Mouse (Mus musculus) kidney, embryonic 16.5 days (tissue): ENCODE data around the gene Wdr44. TPM values are rescaled to one million over a fixed set of nuclear protein-coding genes. Genes with fewer than 3 reads are reported as not detected.
"Not testable (repeated sequence)": the region's sequence is repeated elsewhere in the genome, so short reads cannot be mapped to it uniquely, and the experiment has no call there.

Source experiments
- ATAC-seq: fragments of 200-750 bp; cut with Nextera tagmentation; 2 replicates; pipeline ENCODE4 v1.8.0; 2017; ENCODE audit warnings: moderate TSS enrichment; ENCODE audit not compliant: low FRiP score, low TSS enrichment
- H3K27ac ChIP-seq: fragments of 300-500 bp; sonication (generic); 2 replicates; pipeline ENCODE4 v1.5.1; 2014; ENCODE audit warnings: low read length
- H3K27me3 ChIP-seq: fragments of 300-500 bp; sonication (generic); 2 replicates; pipeline ENCODE4 v1.6.1; 2014; ENCODE audit warnings: low read length, control low read depth, mixed read lengths; ENCODE audit not compliant: insufficient read depth
- H3K36me3 ChIP-seq: fragments of 300-500 bp; sonication (generic); 2 replicates; pipeline ENCODE4 v1.6.1; 2014; ENCODE audit warnings: low read length, control low read depth, mixed read lengths; ENCODE audit not compliant: insufficient read depth
- H3K4me1 ChIP-seq: fragments of 300-500 bp; sonication (generic); 2 replicates; pipeline ENCODE4 v1.6.1; 2014; ENCODE audit warnings: low read length, control low read depth, mixed read lengths; ENCODE audit not compliant: insufficient read depth
- H3K4me2 ChIP-seq: fragments of 300-500 bp; sonication (generic); replicated peaks from 2 replicates; pipeline ENCODE4 v1.6.1; 2014; ENCODE audit warnings: low read depth, low read length
- H3K4me3 ChIP-seq: fragments of 300-500 bp; sonication (generic); 2 replicates; pipeline ENCODE4 v1.5.1; 2014; ENCODE audit warnings: mild to moderate bottlenecking, low read length
- H3K9ac ChIP-seq: fragments of 300-500 bp; sonication (generic); replicated peaks from 2 replicates; pipeline ENCODE4 v1.6.1; 2014; ENCODE audit warnings: low read length
- H3K9me3 ChIP-seq: fragments of 300-500 bp; sonication (generic); 2 replicates; pipeline ENCODE4 v1.6.1; 2016; ENCODE audit warnings: low read length, control low read depth
- WGBS: fragments of 180-500 bp; shearing (Covaris S2); extraction: QIAGEN DNeasy Blood & Tissue Kit; methylation state at CpG from one replicate; pipeline ENCODE4 v1.1.7; 2014; 5-methylcytosine and 5-hydroxymethylcytosine counted together
- polyA plus RNA-seq: library from polyadenylated mRNA; unstranded; fragments of >200 nt; fragmentation: Nextera tagmentation; extraction: Ambion mirVana; gene quantifications from 2 replicates; pipeline ENCODE4 v1.2.1, GENCODE M21; 2015

Gene Wdr44
- polyA plus RNA-seq, 1 experiment from 2014 or later, result 5.0 TPM

GRCm38 (mm10) chrX:23694588-23694987, 1.7 kb downstream of the Wdr44 start:
- ATAC-seq, result no peak
- Histone ChIP-seq H3K4me3 (no peak overlapping the region), H3K9ac (no peak overlapping the region), H3K27me3 (no peaks in the 10 kb centered on the region), H3K4me1 (no peaks in the 10 kb centered on the region), H3K36me3 (no peaks in the 10 kb centered on the region), H3K27ac (no peak overlapping the region), H3K9me3 (no peaks in the 10 kb centered on the region), H3K4me2 (no peak overlapping the region; the same call in 1 of the 2 replicates)
- 72% methylated on average over 3 of the region's 3 CpGs for WGBS

GRCm38 (mm10) chrX:23695109-23695508, 2.3 kb downstream of the Wdr44 start:
- H3K4me2 ChIP-seq, result no peak overlapping the region
- no peak for ATAC-seq
- H3K27me3 ChIP-seq, result no peaks in the 10 kb centered on the region
- H3K27ac ChIP-seq, result no peak overlapping the region
- H3K9ac ChIP-seq, result no peak overlapping the region
- no peak overlapping the region for H3K4me3 ChIP-seq
- no peaks in the 10 kb centered on the region for H3K9me3 ChIP-seq
- no peaks in the 10 kb centered on the region for H3K36me3 ChIP-seq
- H3K4me1 ChIP-seq, result no peaks in the 10 kb centered on the region

GRCm38 (mm10) chrX:23697346-23697745, 4.5 kb downstream of the Wdr44 start:
- no peaks in the 10 kb centered on the region for H3K9me3 ChIP-seq
- no peak overlapping the region for H3K27ac ChIP-seq
- 86% methylated on average over 2 of the region's 2 CpGs for WGBS
- H3K9ac ChIP-seq, result no peak overlapping the region
- no peaks in the 10 kb centered on the region for H3K4me1 ChIP-seq
- no peak for ATAC-seq
- H3K27me3 ChIP-seq, result no peaks in the 10 kb centered on the region
- no peak overlapping the region for H3K4me3 ChIP-seq
- no peak overlapping the region for H3K4me2 ChIP-seq
- H3K36me3 ChIP-seq, result no peaks in the 10 kb centered on the region

GRCm38 (mm10) chrX:23699023-23699422, 6.2 kb downstream of the Wdr44 start:
- no peak overlapping the region for H3K4me3 ChIP-seq
- no peaks in the 10 kb centered on the region for H3K9me3 ChIP-seq
- H3K4me1 ChIP-seq, result no peaks in the 10 kb centered on the region
- no peak for ATAC-seq
- H3K27me3 ChIP-seq, result no peaks in the 10 kb centered on the region
- H3K9ac ChIP-seq, result no peak overlapping the region
- H3K4me2 ChIP-seq, result no peak overlapping the region
- 92% methylated on average over 1 of the region's 1 CpGs for WGBS
- H3K27ac ChIP-seq, result no peak overlapping the region
- no peaks in the 10 kb centered on the region for H3K36me3 ChIP-seq

- Histone ChIP-seq H3K27ac (no peak overlapping the region), H3K9me3 (no peaks in the 10 kb centered on the region), H3K4me1 (no peaks in the 10 kb centered on the region), H3K4me2 (no peak overlapping the region), H3K4me3 (no peak overlapping the region), H3K36me3 (no peaks in the 10 kb centered on the region), H3K27me3 (no peaks in the 10 kb centered on the region), H3K9ac (no peak overlapping the region)
- WGBS, result 84% methylated on average over 1 of the region's 1 CpGs
- ATAC-seq, result no peak
Measured at GRCm38 (mm10) chrX:23717247-23717646, 24.4 kb downstream of the Wdr44 start.

- no peaks in the 10 kb centered on the region for H3K27me3 ChIP-seq
- H3K4me1 ChIP-seq, result no peaks in the 10 kb centered on the region
- H3K36me3 ChIP-seq, result no peaks in the 10 kb centered on the region
- 55% methylated on average over 1 of the region's 1 CpGs for WGBS
- no peak overlapping the region for H3K4me3 ChIP-seq
- H3K4me2 ChIP-seq, result no peak overlapping the region
- no peaks in the 10 kb centered on the region for H3K9me3 ChIP-seq
- H3K9ac ChIP-seq, result no peak overlapping the region
- no peak for ATAC-seq
- no peak overlapping the region for H3K27ac ChIP-seq
Measured at GRCm38 (mm10) chrX:23727463-23727862, 34.6 kb downstream of the Wdr44 start.

- H3K4me2 ChIP-seq, result no peak overlapping the region
- H3K36me3 ChIP-seq, result no peaks in the 10 kb centered on the region
- no peak overlapping the region for H3K4me3 ChIP-seq
- WGBS, result 55% methylated on average over 1 of the region's 1 CpGs
- H3K27me3 ChIP-seq, result no peaks in the 10 kb centered on the region
- no peak for ATAC-seq
- no peaks in the 10 kb centered on the region for H3K4me1 ChIP-seq
- H3K27ac ChIP-seq, result no peak overlapping the region
- H3K9ac ChIP-seq, result no peak overlapping the region
- H3K9me3 ChIP-seq, result no peaks in the 10 kb centered on the region
Measured at GRCm38 (mm10) chrX:23754671-23755070, 61.8 kb downstream of the Wdr44 start.

- no peak overlapping the region for H3K4me2 ChIP-seq
- 63% methylated on average over 1 of the region's 1 CpGs for WGBS
- no peaks in the 10 kb centered on the region for H3K9me3 ChIP-seq
- no peaks in the 10 kb centered on the region for H3K27me3 ChIP-seq
- H3K4me1 ChIP-seq, result no peaks in the 10 kb centered on the region
- H3K9ac ChIP-seq, result no peak overlapping the region
- ATAC-seq, result no peak
- no peak overlapping the region for H3K27ac ChIP-seq
- no peaks in the 10 kb centered on the region for H3K36me3 ChIP-seq
- no peak overlapping the region for H3K4me3 ChIP-seq
Measured at GRCm38 (mm10) chrX:23767849-23768248, 75.0 kb downstream of the Wdr44 start.

- no peak overlapping the region for H3K4me2 ChIP-seq
Measured at GRCm38 (mm10) chrX:23807125-23807524, 114.3 kb downstream of the Wdr44 start.

GRCm38 (mm10) chrX:23810365-23810764, 117.5 kb downstream of the Wdr44 start:
- H3K4me2 ChIP-seq, result no peak overlapping the region
- H3K27me3 ChIP-seq, result no peaks in the 10 kb centered on the region
- WGBS, result 84% methylated on average over 2 of the region's 2 CpGs
- H3K36me3 ChIP-seq, result no peaks in the 10 kb centered on the region
- no peaks in the 10 kb centered on the region for H3K4me1 ChIP-seq
- no peak overlapping the region for H3K27ac ChIP-seq
- H3K9me3 ChIP-seq, result no peaks in the 10 kb centered on the region
- no peak for ATAC-seq
- H3K9ac ChIP-seq, result no peak overlapping the region
- H3K4me3 ChIP-seq, result no peak overlapping the region

More at GRCm38 (mm10) chrX:23807125-23807524, 114.3 kb downstream of the Wdr44 start:
- H3K9me3 ChIP-seq, result no peaks in the 10 kb centered on the region
- H3K36me3 ChIP-seq, result no peaks in the 10 kb centered on the region
- H3K9ac ChIP-seq, result no peak overlapping the region
- 91% methylated on average over 3 of the region's 3 CpGs for WGBS
- no peak overlapping the region for H3K27ac ChIP-seq
- H3K4me3 ChIP-seq, result no peak overlapping the region
- ATAC-seq, result no peak
- H3K27me3 ChIP-seq, result no peaks in the 10 kb centered on the region
- no peaks in the 10 kb centered on the region for H3K4me1 ChIP-seq

- not testable (repeated sequence) for ATAC-seq
Measured at GRCm38 (mm10) chrX:23813287-23813686, 120.4 kb downstream of the Wdr44 start.

More at GRCm38 (mm10) chrX:23813287-23813686, 120.4 kb downstream of the Wdr44 start:
- H3K4me2 ChIP-seq, H3K27me3 ChIP-seq, H3K4me1 ChIP-seq, H3K4me3 ChIP-seq, H3K9ac ChIP-seq, H3K9me3 ChIP-seq, H3K36me3 ChIP-seq, H3K27ac ChIP-seq: not testable (repeated sequence)
- 77% methylated on average over 1 of the region's 1 CpGs for WGBS
